Mouse (Mus musculus): ENCODE data around the gene Smarcc1. TPM values are rescaled to one million over a fixed set of nuclear protein-coding genes. Genes with fewer than 3 reads are reported as not detected.
"Not testable (repeated sequence)": the region's sequence is repeated elsewhere in the genome, so short reads cannot be mapped to it uniquely, and the experiment has no call there.

The Smarcc1 gene
- total RNA-seq (2014; rRNA removed): 36.8 and 43.0 TPM in 2 replicates
- 52.0 and 77.1 TPM in 2 replicates for polyA plus RNA-seq (2015; fragmentation: Nextera tagmentation; extraction: Ambion mirVana)

- Histone ChIP-seq H3K4me1 (ENCODE audit: insufficient read depth) (peaks cover 7% of the 10 kb centered on the region; the same call in 1 of the 2 replicates), H3K4me3 (ENCODE audit: low read depth, low read length) (peak within 1 kb of the TSS; percentile 67), H3K27ac (ENCODE audit: low read depth, low read length) (peak within 1 kb of the TSS; percentile 95), H3K36me3 (ENCODE audit: insufficient read depth) (peaks cover 13% of the 10 kb centered on the region), H3K4me2 (ENCODE audit: low read depth) (peak within 1 kb of the TSS; percentile 69), H3K9ac (peak within 1 kb of the TSS; percentile 91), H3K27me3 (ENCODE audit: insufficient read depth, low read length) (no peaks in the 10 kb centered on the region), H3K9me3 (ENCODE audit: low read length) (no peaks in the 10 kb centered on the region)
- ATAC-seq: peak; percentile 97
- peak; percentile 93 for DNase-seq
- WGBS: under 1% methylated on average over 77 of the region's 79 CpGs
- TF ChIP-seq CTCF (IDR thresholded peaks at IDR 0.05; ENCODE audit: low read depth): no peak
These were observed at the start of gene Smarcc1 for GRCm38 (mm10) chr9:110116977-110117778. Gene Smarcc1 (plus strand): TSS chr9:110117708.

GRCm38 (mm10) chr9:110068745-110069144 is 48.8 kb upstream of the Smarcc1 start:
- Histone ChIP-seq H3K4me2 (ENCODE audit: low read depth) (no peak overlapping the region), H3K27me3 (ENCODE audit: insufficient read depth, low read length) (no peaks in the 10 kb centered on the region), H3K9ac (no peak overlapping the region), H3K36me3 (ENCODE audit: insufficient read depth) (peaks cover 71% of the 10 kb centered on the region), H3K4me3 (ENCODE audit: low read depth, low read length) (no peak overlapping the region), H3K27ac (ENCODE audit: low read depth, low read length) (no peak overlapping the region), H3K9me3 (ENCODE audit: low read length) (no peaks in the 10 kb centered on the region), H3K4me1 (ENCODE audit: insufficient read depth) (no peaks in the 10 kb centered on the region)
- no peak for TF ChIP-seq CTCF (IDR thresholded peaks at IDR 0.05; ENCODE audit: low read depth)
- ATAC-seq (no peak), DNase-seq (no peak)
- WGBS: 95% methylated on average over 6 of the region's 6 CpGs

GRCm38 (mm10) chr9:110070358-110070757 is 47.1 kb upstream of the Smarcc1 start:
- Histone ChIP-seq H3K27me3 (ENCODE audit: insufficient read depth, low read length) (no peaks in the 10 kb centered on the region), H3K9ac (0 out of 2 replicates have a peak overlapping the region, but pooled peaks have one; percentile 2), H3K4me1 (ENCODE audit: insufficient read depth) (no peaks in the 10 kb centered on the region), H3K4me2 (ENCODE audit: low read depth) (no peak overlapping the region), H3K9me3 (ENCODE audit: low read length) (no peaks in the 10 kb centered on the region), H3K36me3 (ENCODE audit: insufficient read depth) (peaks cover 81% of the 10 kb centered on the region), H3K27ac (ENCODE audit: low read depth, low read length) (0 out of 2 replicates have a peak overlapping the region, but pooled peaks have one; percentile 9), H3K4me3 (ENCODE audit: low read depth, low read length) (no peak overlapping the region)
- 28% methylated on average over 9 of the region's 9 CpGs for WGBS
- ATAC-seq (no peak), DNase-seq (peak; percentile 19)
- no peak for TF ChIP-seq CTCF (IDR thresholded peaks at IDR 0.05; ENCODE audit: low read depth)

GRCm38 (mm10) chr9:110071011-110071410 is 46.5 kb upstream of the Smarcc1 start:
- ATAC-seq (no peak), DNase-seq (no peak)
- no peak overlapping the region for H3K9ac ChIP-seq
- H3K4me1 ChIP-seq (ENCODE audit: insufficient read depth): no peaks in the 10 kb centered on the region
- no peak for TF ChIP-seq CTCF (IDR thresholded peaks at IDR 0.05; ENCODE audit: low read depth)
- H3K27ac ChIP-seq (ENCODE audit: low read depth, low read length): 0 out of 2 replicates have a peak overlapping the region, but pooled peaks have one; percentile 51
- peaks cover 79% of the 10 kb centered on the region for H3K36me3 ChIP-seq (ENCODE audit: insufficient read depth)
- no peaks in the 10 kb centered on the region for H3K27me3 ChIP-seq (ENCODE audit: insufficient read depth, low read length)
- H3K9me3 ChIP-seq (ENCODE audit: low read length): no peaks in the 10 kb centered on the region
- H3K4me3 ChIP-seq (ENCODE audit: low read depth, low read length): no peak overlapping the region
- no peak overlapping the region for H3K4me2 ChIP-seq (ENCODE audit: low read depth)
- WGBS: 81% methylated on average over 4 of the region's 4 CpGs

- ATAC-seq: peak; percentile 82
- peak; percentile 87 for DNase-seq
- peak; percentile 93 for TF ChIP-seq CTCF (IDR thresholded peaks at IDR 0.05; ENCODE audit: low read depth)
- H3K36me3 ChIP-seq (ENCODE audit: insufficient read depth): peaks cover 78% of the 10 kb centered on the region
- WGBS: 0% methylated on average over 1 of the region's 1 CpGs
- H3K9ac ChIP-seq: no peak overlapping the region; the same call in 1 of the 2 replicates
- no peaks in the 10 kb centered on the region for H3K9me3 ChIP-seq (ENCODE audit: low read length)
- no peaks in the 10 kb centered on the region for H3K4me1 ChIP-seq (ENCODE audit: insufficient read depth)
- H3K27ac ChIP-seq (ENCODE audit: low read depth, low read length): peak overlapping the region; percentile 51; the same call in 1 of the 2 replicates
- H3K4me2 ChIP-seq (ENCODE audit: low read depth): no peak overlapping the region
- H3K27me3 ChIP-seq (ENCODE audit: insufficient read depth, low read length): no peaks in the 10 kb centered on the region
- H3K4me3 ChIP-seq (ENCODE audit: low read depth, low read length): no peak overlapping the region
These were observed 45.7 kb upstream of the Smarcc1 start for GRCm38 (mm10) chr9:110071843-110072242.

GRCm38 (mm10) chr9:110076468-110076867 is 41.0 kb upstream of the Smarcc1 start:
- not testable (repeated sequence) for H3K27me3 ChIP-seq (ENCODE audit: insufficient read depth, low read length); H3K9ac ChIP-seq; DNase-seq; ATAC-seq; H3K4me2 ChIP-seq (ENCODE audit: low read depth); H3K27ac ChIP-seq (ENCODE audit: low read depth, low read length); H3K4me3 ChIP-seq (ENCODE audit: low read depth, low read length); H3K4me1 ChIP-seq (ENCODE audit: insufficient read depth); H3K9me3 ChIP-seq (ENCODE audit: low read length)
- 75% methylated on average over 4 of the region's 7 CpGs for WGBS
- peak; percentile 7; the same call in 1 of the 2 replicates for TF ChIP-seq CTCF (IDR thresholded peaks at IDR 0.05; ENCODE audit: low read depth)
- peaks cover 77% of the 10 kb centered on the region for H3K36me3 ChIP-seq (ENCODE audit: insufficient read depth)

GRCm38 (mm10) chr9:110081066-110081465 is 36.4 kb upstream of the Smarcc1 start:
- Histone ChIP-seq H3K4me3 (ENCODE audit: low read depth, low read length) (no peak overlapping the region), H3K27me3 (ENCODE audit: insufficient read depth, low read length) (no peaks in the 10 kb centered on the region), H3K9ac (no peak overlapping the region), H3K4me1 (ENCODE audit: insufficient read depth) (no peaks in the 10 kb centered on the region), H3K9me3 (ENCODE audit: low read length) (no peaks in the 10 kb centered on the region), H3K36me3 (ENCODE audit: insufficient read depth) (peaks cover 87% of the 10 kb centered on the region), H3K4me2 (ENCODE audit: low read depth) (no peak overlapping the region), H3K27ac (ENCODE audit: low read depth, low read length) (no peak overlapping the region)
- ATAC-seq (no peak), DNase-seq (no peak)
- TF ChIP-seq CTCF (IDR thresholded peaks at IDR 0.05; ENCODE audit: low read depth): no peak
- 75% methylated on average over 3 of the region's 3 CpGs for WGBS
